Mouse (Mus musculus): ENCODE results near the gene Caskin2.
A peak's percentile ranks its signal among the peaks of the same experiment; 100 is the strongest.

The Caskin2 gene

GRCm38 (mm10) chr11:115830550-115831325 lies 17.3 kb upstream of the Caskin2 start:
- DNase-seq = no peak

DNA sequence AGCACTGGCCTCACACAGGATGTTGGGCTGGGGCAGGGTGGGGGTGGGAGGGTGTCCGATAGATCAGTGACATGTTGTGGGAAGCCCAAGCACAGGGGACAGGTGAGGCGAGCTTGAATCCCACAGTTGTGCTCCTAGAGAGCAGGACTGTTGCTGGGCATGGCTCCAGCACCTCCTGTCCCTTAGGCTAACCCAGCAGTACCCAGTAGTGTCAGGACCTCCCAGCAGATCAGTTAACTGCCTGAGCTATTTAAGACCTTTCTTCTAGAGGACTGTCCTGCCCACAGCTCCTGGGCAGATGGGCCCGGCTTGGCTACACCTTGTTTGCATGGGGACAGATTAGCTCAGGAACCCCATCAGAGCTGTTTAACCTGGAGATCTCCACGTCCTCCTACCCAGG lies 15.6 kb upstream of the Caskin2 start:
- DNase-seq = no peak

- no peak for DNase-seq
These were observed 14.2 kb upstream of the Caskin2 start for GRCm38 (mm10) chr11:115827624-115828023.

DNA sequence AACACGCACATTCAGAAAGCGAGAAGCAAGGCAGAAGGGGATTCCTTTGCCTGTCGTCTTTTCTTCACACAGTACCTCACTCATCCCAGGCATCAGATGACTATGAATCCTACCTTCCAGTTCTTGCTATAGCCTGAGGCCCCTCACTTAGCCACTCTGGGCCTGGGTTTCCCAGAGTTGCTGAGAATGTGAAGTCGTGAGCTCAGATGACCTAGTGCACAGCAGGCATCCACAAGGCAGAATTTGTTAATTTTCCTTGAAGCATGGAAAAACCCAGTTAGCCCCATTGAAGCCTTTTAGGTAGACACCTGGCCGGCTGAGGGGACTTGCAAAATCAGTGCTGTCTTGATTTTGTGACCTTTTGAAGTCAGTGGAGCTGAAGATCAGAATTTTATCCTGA lies 13.0 kb upstream of the Caskin2 start:
- DNase-seq = no peak

- no peak for DNase-seq
These were observed 11.4 kb upstream of the Caskin2 start for GRCm38 (mm10) chr11:115824813-115825212.

DNA sequence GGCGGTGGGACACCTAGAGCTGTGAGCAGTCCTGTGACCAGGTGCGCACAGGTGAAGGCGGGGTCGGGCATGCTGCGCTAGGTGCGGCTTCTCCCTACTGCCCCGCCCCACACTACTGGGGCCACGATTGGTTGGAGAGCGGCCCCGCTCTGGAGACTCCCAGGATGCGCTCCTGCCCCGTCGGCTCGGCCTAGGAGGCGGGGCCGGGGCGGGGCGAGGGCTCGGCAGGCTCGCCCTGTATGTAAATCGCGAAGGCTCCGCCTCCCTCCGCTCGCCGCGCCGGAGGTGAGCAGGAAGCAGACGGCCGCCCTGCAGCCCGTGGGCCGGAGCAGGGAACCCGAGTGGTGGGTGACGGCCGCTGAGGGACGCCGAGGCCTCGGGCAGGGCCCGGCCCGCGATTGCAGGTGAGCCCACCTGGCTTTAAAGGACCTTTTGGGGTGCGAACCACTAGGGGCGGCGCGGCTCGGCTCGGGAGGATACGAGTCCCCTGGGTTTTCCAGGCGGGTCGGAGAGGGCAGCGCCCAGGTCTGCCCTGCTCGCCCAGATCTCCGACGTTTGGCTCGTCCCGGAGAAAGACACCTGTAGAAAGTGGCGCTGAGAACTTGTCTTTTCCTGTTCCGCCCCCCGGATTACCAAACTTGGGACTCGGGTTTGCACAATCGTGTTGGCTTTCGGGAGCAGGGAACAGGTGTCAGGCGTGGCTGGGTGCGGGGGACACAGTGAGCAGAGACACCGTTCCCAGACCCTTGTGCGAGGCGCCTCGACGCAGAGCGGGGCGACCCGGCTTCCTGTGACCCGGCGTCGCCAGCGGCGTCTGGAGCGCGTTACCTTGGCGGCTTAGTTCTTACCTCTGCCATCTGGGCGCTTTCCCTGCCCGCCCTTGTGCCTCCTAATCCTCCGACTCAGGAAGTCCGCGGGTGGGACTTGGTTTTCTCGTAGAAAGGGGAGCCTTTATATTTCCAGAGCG lies 10.6 kb upstream of the Caskin2 start, which contains the start of gene Llgl2:
Gene Llgl2 (plus strand): TSS at position 276 of the 967 bp plus-strand sequence.
- DNase-seq = peak; percentile 76

- DNase-seq = no peak
These were observed 7.6 kb upstream of the Caskin2 start for GRCm38 (mm10) chr11:115821001-115821400.

DNA sequence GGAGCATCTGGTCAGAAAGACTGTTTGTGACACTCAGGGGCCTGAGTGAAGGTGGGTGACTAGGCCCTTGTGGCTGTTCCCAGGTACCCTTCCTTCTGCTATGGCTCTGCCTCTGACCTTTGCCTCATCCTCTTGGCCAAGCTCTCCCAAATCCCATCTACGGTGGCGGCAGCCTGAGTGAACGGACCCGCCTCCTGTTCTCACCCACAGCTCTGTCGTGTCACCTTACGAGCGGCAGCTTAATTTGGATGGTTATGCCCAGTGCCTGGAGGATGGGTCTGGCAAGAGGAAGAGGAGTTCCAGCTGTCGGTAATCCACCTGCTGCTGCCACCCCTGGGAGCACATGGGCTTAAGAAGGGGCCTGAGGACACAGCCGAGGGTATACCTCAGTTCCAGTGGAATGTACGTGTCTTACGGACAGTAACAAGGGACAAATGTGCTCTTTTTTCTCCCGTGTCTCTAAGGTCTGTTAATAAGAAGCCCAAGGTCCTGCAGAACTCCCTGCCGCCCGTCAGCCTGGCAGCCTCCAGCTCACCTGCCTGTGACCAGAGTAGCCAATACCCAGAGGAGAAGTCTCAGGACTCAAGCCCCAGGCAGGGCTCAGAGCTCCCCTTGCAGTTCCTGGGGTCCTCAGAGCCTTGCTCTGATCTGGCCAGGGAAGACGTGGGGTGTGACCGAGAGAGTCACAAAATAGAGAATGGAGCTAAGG lies 6.6 kb upstream of the Caskin2 start:
- no peak for DNase-seq

DNA sequence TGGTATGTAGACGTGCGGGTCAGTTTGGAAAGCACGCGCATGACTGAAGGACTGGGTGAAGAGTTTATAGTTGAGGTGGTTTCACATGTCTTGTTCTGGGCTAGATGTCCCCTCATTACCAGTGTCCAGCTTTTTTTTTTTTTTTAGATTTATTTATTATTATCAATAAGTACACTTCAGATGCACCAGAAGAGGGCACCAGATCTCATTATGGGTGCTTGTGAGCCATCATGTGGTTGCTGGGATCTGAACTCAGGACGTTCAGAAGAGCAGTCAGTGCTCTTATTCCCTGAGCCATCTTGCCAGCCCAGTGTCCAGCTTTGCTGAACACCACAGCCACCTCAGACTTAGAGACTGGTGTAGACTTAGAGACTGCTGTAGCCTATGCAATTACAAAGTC lies 3.9 kb upstream of the Caskin2 start:
- no peak for DNase-seq

DNA sequence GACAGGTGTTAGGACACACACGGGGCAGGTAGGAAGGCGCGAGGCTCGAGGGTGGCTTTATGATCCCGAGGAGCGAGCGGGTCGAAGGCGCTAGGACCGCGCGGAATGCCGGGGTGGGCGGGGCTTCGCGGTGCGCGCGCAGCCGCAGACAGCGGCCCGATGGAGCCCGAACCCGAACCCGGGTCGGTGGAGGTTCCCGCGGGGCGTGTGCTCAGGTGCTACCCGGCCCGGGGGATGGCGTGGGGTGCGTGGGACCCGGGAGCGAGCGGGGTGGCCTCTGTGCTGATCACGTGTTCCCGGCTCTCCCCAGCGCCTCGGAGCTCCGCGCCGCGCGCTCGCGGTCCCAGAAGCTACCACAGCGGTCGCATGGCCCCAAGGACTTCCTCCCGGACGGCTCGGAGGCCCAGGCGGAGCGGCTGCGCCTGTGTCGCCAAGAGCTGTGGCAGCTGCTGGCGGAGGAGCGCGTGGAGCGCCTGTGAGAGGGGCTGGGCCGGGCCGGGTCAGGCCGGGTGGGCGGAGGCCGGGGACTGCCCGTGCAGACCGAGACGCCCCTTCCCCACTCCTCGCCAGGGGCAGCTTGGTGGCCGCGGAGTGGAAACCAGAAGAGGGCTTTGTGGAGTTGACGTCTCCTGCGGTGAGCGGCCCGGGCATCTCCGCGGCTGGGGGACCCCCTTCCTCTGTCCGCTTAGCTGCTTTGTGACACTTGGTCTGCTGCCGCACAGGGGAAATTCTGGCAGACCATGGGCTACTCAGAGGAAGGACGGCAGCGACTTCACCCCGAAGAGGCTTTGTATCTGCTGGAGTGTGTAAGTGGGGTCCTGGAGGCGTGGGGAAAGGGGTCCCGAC lies 1.4 kb upstream of the Caskin2 start, which contains the start of gene Tsen54:
Gene Tsen54 (plus strand): TSS at position 120 of the 846 bp plus-strand sequence.
- DNase-seq = peak; percentile 59

GRCm38 (mm10) chr11:115812533-115813420 lies 662 bp downstream of the Caskin2 start:
- DNase-seq = no peak

DNA sequence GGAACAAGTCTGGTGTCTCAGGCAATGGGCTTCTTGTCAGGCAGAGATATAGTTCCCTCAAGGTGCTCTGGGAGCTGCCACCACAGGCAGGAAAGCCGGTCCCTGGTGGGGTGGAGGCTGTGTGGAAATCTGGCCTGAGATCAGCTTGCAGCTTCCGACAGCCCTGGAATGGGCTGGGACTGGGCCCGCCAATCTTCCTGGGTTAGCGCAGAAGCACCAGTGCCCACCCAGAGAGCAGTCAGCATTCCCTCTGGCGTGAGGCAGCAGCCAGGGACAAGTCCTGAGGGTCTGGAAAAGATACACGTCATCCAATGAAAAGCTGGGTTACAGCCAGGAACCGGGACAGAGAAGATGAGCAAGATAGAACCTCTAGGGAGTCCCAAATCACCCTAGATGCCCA lies 1.3 kb downstream of the Caskin2 start:
- no peak for DNase-seq

GRCm38 (mm10) chr11:115811381-115812093 lies 1.9 kb downstream of the Caskin2 start:
- DNase-seq = peak; percentile 52

GRCm38 (mm10) chr11:115810377-115810776 lies 3.1 kb downstream of the Caskin2 start:
- no peak for DNase-seq

DNA sequence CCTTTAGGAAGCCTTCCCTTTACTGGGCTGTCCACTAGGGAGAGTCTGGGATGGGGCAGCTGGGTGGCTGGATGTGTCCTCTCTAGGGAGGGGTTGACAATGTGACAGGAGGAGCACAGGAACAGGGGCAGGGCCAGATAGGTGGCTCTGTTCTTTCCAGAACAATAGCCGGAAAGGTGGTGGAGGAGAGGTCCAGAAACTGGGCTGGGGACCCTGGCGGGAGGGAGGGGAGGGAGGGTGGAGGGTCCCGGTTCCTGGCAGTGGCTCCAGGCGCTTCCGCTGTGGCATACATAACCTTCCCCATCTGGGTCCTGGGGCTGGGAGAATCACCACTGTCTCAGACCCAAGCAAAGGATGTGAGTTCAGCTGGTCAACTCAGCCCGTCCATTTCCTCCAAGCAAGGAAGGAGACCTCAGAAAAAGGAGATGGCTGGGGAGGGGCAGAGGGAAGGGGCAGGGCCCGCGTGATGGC lies 4.1 kb downstream of the Caskin2 start:
- no peak for DNase-seq

DNA sequence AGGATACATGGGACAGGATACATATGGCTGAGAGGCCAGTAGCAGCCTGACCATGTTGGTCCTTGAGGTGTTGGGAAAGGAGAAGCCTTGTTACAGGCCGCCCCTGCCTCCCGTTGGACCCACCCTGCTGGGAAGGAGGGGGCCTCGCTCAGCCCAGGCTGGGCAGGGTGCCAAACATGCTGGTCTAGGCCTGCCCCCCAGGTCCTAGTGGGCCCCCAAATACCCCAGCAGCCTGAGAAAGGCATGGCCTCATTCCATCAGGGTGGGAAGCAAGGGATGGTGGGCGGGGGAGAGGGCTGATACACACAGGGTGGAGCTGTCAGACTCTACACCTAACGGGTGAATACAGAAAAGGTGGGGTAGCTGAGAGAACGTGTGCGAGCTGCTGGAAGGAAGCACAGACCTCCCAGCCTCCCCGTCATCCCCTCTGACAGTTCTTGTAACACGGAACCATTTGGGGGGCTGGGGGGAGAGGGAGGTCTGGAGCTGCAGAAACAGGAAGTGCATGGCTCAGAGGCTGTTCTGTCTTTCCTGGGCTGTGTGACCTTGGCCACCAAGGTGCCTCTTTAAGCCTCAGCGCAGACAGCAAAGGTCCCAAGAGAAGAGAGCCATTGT lies 4.6 kb downstream of the Caskin2 start:
- no peak for DNase-seq

DNA sequence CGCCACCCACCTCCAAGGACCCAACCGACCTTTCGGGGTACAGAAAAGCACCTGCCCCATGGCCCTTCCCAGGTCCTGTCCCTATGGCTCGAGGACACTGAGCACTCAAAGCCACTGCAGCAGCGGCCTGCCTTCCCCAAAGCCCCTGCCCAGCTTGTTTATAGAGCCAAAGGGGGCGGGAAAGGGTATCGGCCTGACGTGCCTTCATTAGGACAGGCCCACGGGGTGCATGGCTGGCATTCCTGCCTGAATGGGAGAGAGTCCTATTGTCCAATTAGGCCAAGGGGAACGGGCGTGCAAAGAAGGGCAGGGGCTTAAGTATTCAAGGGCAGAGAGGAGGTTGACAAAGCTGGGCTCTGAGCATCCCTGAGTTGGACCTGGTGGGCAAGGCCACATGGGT lies 5.5 kb downstream of the Caskin2 start:
- no peak for DNase-seq

GRCm38 (mm10) chr11:115807306-115807705 lies 6.1 kb downstream of the Caskin2 start:
- DNase-seq = peak; percentile 64

DNA sequence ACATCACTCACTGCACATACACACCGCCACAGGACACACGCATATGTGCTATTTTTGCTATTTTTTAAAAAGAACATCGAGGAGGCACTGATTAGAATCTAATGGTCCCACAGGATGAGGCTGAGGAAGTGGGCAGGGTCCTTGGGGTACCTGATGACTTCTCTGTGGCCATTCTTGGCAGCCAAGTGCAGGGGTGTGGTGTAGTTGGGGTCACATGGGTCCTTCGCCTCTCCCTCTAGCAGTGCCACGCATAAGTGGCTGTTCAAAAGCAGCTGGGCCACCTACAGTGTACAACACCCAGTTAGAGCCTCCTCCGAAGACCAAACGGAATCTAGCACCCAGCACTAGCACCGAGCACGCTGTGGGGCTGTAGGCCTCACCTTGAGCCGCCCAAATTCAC lies 7.3 kb downstream of the Caskin2 start:
- DNase-seq = no peak

- no peak for DNase-seq
These were observed 8.4 kb downstream of the Caskin2 start for GRCm38 (mm10) chr11:115805005-115805404.
